Mouse (Mus musculus): ENCODE data around the gene Nrxn3. TPM values are rescaled to one million over a fixed set of nuclear protein-coding genes. Genes with fewer than 3 reads are reported as not detected.

Gene Nrxn3
- polyA plus RNA-seq, 1 experiment: not detected

GRCm38 (mm10) chr12:90197994-90198393 lies 1475.3 kb downstream of the Nrxn3 start:
- H3K4me1 ChIP-seq (ENCODE audit: control insufficient read depth, insufficient read depth, low read length): no peaks in the 10 kb centered on the region
- TF ChIP-seq CTCF (IDR thresholded peaks at IDR 0.05; ENCODE audit: borderline replicate concordance, insufficient read depth, low read length) (no peak), POLR2A (IDR thresholded peaks at IDR 0.05; ENCODE audit: low read depth, low read length) (no peak)
- H3K4me3 ChIP-seq (ENCODE audit: insufficient read depth, low read length): no peak overlapping the region
- no peak overlapping the region for H3K27ac ChIP-seq (ENCODE audit: insufficient read depth, low read length)

GRCm38 (mm10) chr12:90202501-90202900 lies 1479.8 kb downstream of the Nrxn3 start:
- no peak overlapping the region for H3K4me3 ChIP-seq (ENCODE audit: insufficient read depth, low read length)

GRCm38 (mm10) chr12:90211410-90211809 lies 1488.7 kb downstream of the Nrxn3 start:
- TF ChIP-seq POLR2A (IDR thresholded peaks at IDR 0.05; ENCODE audit: low read depth, low read length) (no peak), CTCF (IDR thresholded peaks at IDR 0.05; ENCODE audit: borderline replicate concordance, insufficient read depth, low read length) (no peak)
- Histone ChIP-seq H3K4me3 (ENCODE audit: insufficient read depth, low read length) (no peak overlapping the region), H3K27ac (ENCODE audit: insufficient read depth, low read length) (no peak overlapping the region), H3K4me1 (ENCODE audit: control insufficient read depth, insufficient read depth, low read length) (no peaks in the 10 kb centered on the region)

More at GRCm38 (mm10) chr12:90202501-90202900, 1479.8 kb downstream of the Nrxn3 start:
- TF ChIP-seq POLR2A (IDR thresholded peaks at IDR 0.05; ENCODE audit: low read depth, low read length): no peak
- no peak for TF ChIP-seq CTCF (IDR thresholded peaks at IDR 0.05; ENCODE audit: borderline replicate concordance, insufficient read depth, low read length)
- Histone ChIP-seq H3K27ac (ENCODE audit: insufficient read depth, low read length) (no peak overlapping the region), H3K4me1 (ENCODE audit: control insufficient read depth, insufficient read depth, low read length) (no peaks in the 10 kb centered on the region)

GRCm38 (mm10) chr12:90217060-90217459 lies 1494.4 kb downstream of the Nrxn3 start:
- Histone ChIP-seq H3K4me1 (ENCODE audit: control insufficient read depth, insufficient read depth, low read length) (no peaks in the 10 kb centered on the region), H3K27ac (ENCODE audit: insufficient read depth, low read length) (no peak overlapping the region), H3K4me3 (ENCODE audit: insufficient read depth, low read length) (no peak overlapping the region)
- no peak for TF ChIP-seq POLR2A (IDR thresholded peaks at IDR 0.05; ENCODE audit: low read depth, low read length)
- TF ChIP-seq CTCF (IDR thresholded peaks at IDR 0.05; ENCODE audit: borderline replicate concordance, insufficient read depth, low read length): no peak

GRCm38 (mm10) chr12:90229062-90229461 lies 1506.4 kb downstream of the Nrxn3 start:
- Histone ChIP-seq H3K4me1 (ENCODE audit: control insufficient read depth, insufficient read depth, low read length) (no peaks in the 10 kb centered on the region), H3K4me3 (ENCODE audit: insufficient read depth, low read length) (no peak overlapping the region), H3K27ac (ENCODE audit: insufficient read depth, low read length) (no peak overlapping the region)
- TF ChIP-seq CTCF (IDR thresholded peaks at IDR 0.05; ENCODE audit: borderline replicate concordance, insufficient read depth, low read length): no peak
- no peak for TF ChIP-seq POLR2A (IDR thresholded peaks at IDR 0.05; ENCODE audit: low read depth, low read length)

- Histone ChIP-seq H3K4me3 (ENCODE audit: insufficient read depth, low read length) (no peak overlapping the region), H3K27ac (ENCODE audit: insufficient read depth, low read length) (no peak overlapping the region), H3K4me1 (ENCODE audit: control insufficient read depth, insufficient read depth, low read length) (no peaks in the 10 kb centered on the region)
- TF ChIP-seq CTCF (IDR thresholded peaks at IDR 0.05; ENCODE audit: borderline replicate concordance, insufficient read depth, low read length) (no peak), POLR2A (IDR thresholded peaks at IDR 0.05; ENCODE audit: low read depth, low read length) (no peak)
Measured at GRCm38 (mm10) chr12:90236093-90236492, 1513.4 kb downstream of the Nrxn3 start.

- TF ChIP-seq POLR2A (IDR thresholded peaks at IDR 0.05; ENCODE audit: low read depth, low read length) (no peak), CTCF (IDR thresholded peaks at IDR 0.05; ENCODE audit: borderline replicate concordance, insufficient read depth, low read length) (no peak)
- no peak overlapping the region for H3K27ac ChIP-seq (ENCODE audit: insufficient read depth, low read length)
- no peaks in the 10 kb centered on the region for H3K4me1 ChIP-seq (ENCODE audit: control insufficient read depth, insufficient read depth, low read length)
- H3K4me3 ChIP-seq (ENCODE audit: insufficient read depth, low read length): no peak overlapping the region
Measured at GRCm38 (mm10) chr12:90260301-90260700, 1537.6 kb downstream of the Nrxn3 start.

- H3K27ac ChIP-seq (ENCODE audit: insufficient read depth, low read length): no peak overlapping the region
- no peak overlapping the region for H3K4me3 ChIP-seq (ENCODE audit: insufficient read depth, low read length)
- TF ChIP-seq CTCF (IDR thresholded peaks at IDR 0.05; ENCODE audit: borderline replicate concordance, insufficient read depth, low read length) (no peak), POLR2A (IDR thresholded peaks at IDR 0.05; ENCODE audit: low read depth, low read length) (no peak)
- no peaks in the 10 kb centered on the region for H3K4me1 ChIP-seq (ENCODE audit: control insufficient read depth, insufficient read depth, low read length)
Measured at GRCm38 (mm10) chr12:90268111-90268510, 1545.4 kb downstream of the Nrxn3 start.

- H3K4me3 ChIP-seq (ENCODE audit: insufficient read depth, low read length): no peak overlapping the region
- H3K27ac ChIP-seq (ENCODE audit: insufficient read depth, low read length): no peak overlapping the region
- TF ChIP-seq POLR2A (IDR thresholded peaks at IDR 0.05; ENCODE audit: low read depth, low read length) (no peak), CTCF (IDR thresholded peaks at IDR 0.05; ENCODE audit: borderline replicate concordance, insufficient read depth, low read length) (no peak)
- no peaks in the 10 kb centered on the region for H3K4me1 ChIP-seq (ENCODE audit: control insufficient read depth, insufficient read depth, low read length)
Measured at GRCm38 (mm10) chr12:90270763-90271379, 1548.2 kb downstream of the Nrxn3 start.

- Histone ChIP-seq H3K4me1 (ENCODE audit: control insufficient read depth, insufficient read depth, low read length) (no peaks in the 10 kb centered on the region), H3K27ac (ENCODE audit: insufficient read depth, low read length) (no peak overlapping the region), H3K4me3 (ENCODE audit: insufficient read depth, low read length) (no peak overlapping the region)
- no peak for TF ChIP-seq CTCF (IDR thresholded peaks at IDR 0.05; ENCODE audit: borderline replicate concordance, insufficient read depth, low read length)
- no peak for TF ChIP-seq POLR2A (IDR thresholded peaks at IDR 0.05; ENCODE audit: low read depth, low read length)
Measured at GRCm38 (mm10) chr12:90274621-90275236, 1552.1 kb downstream of the Nrxn3 start.
